24 mouse cellular contexts compared by ENCODE assay signal in the genomic region with DNA sequence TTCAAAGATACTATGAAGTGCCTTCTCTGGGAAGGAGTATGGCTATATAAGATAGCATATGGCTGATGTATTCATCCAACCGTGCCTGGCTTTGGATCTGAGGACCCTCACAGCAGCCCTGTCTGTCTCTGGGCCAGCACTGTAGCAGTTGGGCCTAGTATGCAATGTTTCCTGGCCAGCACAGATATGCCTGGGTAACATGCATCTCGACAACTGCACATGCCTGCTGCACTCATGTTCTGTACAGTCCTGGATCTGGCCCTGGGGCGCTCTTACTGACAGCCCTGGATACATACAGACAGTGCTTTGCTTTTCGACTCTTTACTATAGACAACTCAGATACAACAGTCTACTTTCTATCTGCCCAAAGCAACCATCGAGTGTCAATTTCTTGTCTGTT.
"Had no signal": no experiment of that assay in that cellular context is flagged by ENCODE, and none has a peak within 500 bp of the region (broad histone marks: within the 10 kb centered on the region; RNA-seq: fewer than 3 reads in every experiment).

No protein-coding gene starts in this region.

- H3K4me1 ChIP-seq: kidney, embryonic 15.5 days; limb, embryonic 10.5 days; limb, embryonic 13.5 days; liver, embryonic 15.5 days; lung, embryonic 15.5 days; megakaryocyte, embryonic 14.5 days; midbrain, embryonic 10.5 days; midbrain, embryonic 13.5 days; neural tube, embryonic 13.5 days had no signal

- H3K9me3 ChIP-seq: kidney, embryonic 15.5 days; limb, embryonic 10.5 days; limb, embryonic 13.5 days; liver, embryonic 12.5 days; liver, embryonic 15.5 days; lung, embryonic 15.5 days; megakaryocyte, embryonic 14.5 days; midbrain, embryonic 10.5 days; midbrain, embryonic 13.5 days; neural tube, embryonic 13.5 days had no signal

- ATAC-seq: liver, embryonic 12.5 days; midbrain, embryonic 13.5 days; midbrain, embryonic 16.5 days had no signal

- H3K9ac ChIP-seq: kidney, embryonic 15.5 days; limb, embryonic 13.5 days; liver, embryonic 12.5 days; liver, embryonic 15.5 days; lung, embryonic 15.5 days; midbrain, embryonic 13.5 days; neural tube, embryonic 13.5 days had no signal

- H3K27me3 ChIP-seq: kidney, embryonic 15.5 days; limb, embryonic 13.5 days; liver, embryonic 12.5 days; liver, embryonic 15.5 days; lung, embryonic 15.5 days; midbrain, embryonic 13.5 days had no signal

- H3K27ac ChIP-seq: kidney, embryonic 15.5 days; left cerebral cortex, adult 2 months; limb, embryonic 10.5 days; limb, embryonic 13.5 days; liver, embryonic 12.5 days; liver, embryonic 15.5 days; lung, embryonic 15.5 days; midbrain, embryonic 10.5 days; midbrain, embryonic 13.5 days; neural tube, embryonic 13.5 days had no signal

- H3K36me3 ChIP-seq: kidney, embryonic 15.5 days; limb, embryonic 10.5 days; limb, embryonic 13.5 days; liver, embryonic 12.5 days; liver, embryonic 15.5 days; lung, embryonic 15.5 days; midbrain, embryonic 10.5 days; midbrain, embryonic 13.5 days; neural tube, embryonic 13.5 days had no signal

- H3K4me3 ChIP-seq: kidney, embryonic 15.5 days; left cerebral cortex, adult 2 months; limb, embryonic 10.5 days; limb, embryonic 13.5 days; liver, embryonic 12.5 days; liver, embryonic 15.5 days; lung, embryonic 15.5 days; megakaryocyte, embryonic 14.5 days; midbrain, embryonic 10.5 days; midbrain, embryonic 13.5 days; myocyte; neural tube, embryonic 13.5 days had no signal

- DNase-seq: kidney, postnatal 10 days; kidney, postnatal 36 days; layer of hippocampus, postnatal 36 days; liver; lung, adult 18-20 months; lung, postnatal 10 days; lung, postnatal 36 days; retina, postnatal 1 day; right cerebral cortex, postnatal 25 days; thymus, adult 18-20 months; thymus, postnatal 36 days had no signal

- H3K4me2 ChIP-seq: kidney, embryonic 15.5 days; limb, embryonic 13.5 days; liver, embryonic 12.5 days; liver, embryonic 15.5 days; lung, embryonic 15.5 days; midbrain, embryonic 13.5 days; neural tube, embryonic 13.5 days had no signal
